Mouse (Mus musculus) CD4-positive, CD25-positive, alpha-beta regulatory T cell, adult 9 weeks (primary cell): ENCODE data around the gene Rgs8. TPM values are rescaled to one million over a fixed set of nuclear protein-coding genes. Genes with fewer than 3 reads are reported as not detected.

Experiments
- polyA plus RNA-seq: library from polyadenylated mRNA; unstranded; fragments of 100-300 nt; shearing (Covaris generic); gene quantifications from one replicate; pipeline ENCODE4 v1.2.1, GENCODE M21; 2017

The Rgs8 gene
- polyA plus RNA-seq, result 0.14 TPM

DNA sequence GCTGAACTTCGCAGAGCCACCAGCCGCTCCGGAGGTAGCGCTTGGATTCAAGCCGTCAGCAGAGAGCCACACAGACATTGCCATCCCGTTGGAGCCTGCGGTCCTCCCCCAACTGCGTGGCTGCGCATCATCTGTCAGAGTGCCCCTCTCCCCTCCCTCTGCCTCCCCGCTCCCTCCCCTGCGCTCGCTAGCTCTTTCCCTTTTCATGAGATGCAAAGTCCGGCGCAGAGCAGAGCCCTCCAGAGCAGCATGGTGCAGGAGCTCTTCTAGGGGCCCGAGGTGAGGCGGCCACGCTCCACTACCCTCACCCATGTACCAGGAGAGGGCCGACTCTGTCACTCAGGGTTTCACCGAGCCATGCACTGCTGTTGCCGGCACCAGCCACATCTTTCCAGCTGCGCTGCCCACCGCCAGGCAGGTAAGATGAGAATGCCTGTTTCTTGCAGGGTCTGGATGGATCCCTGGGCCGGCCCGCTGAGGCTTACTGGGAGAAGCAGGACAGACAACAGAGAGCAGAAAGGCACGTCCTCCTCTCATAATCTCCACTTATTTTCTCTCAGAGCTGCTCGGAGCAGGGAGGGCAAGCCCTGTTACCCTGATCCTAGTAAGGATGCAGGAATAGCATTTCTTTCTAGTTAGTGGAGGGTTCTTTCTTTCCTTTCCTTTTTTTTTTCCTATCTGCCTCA is at the start of gene Rgs8:
Gene Rgs8, plus strand, starts transcription at position 88 of the 686 bp plus-strand sequence.

DNA sequence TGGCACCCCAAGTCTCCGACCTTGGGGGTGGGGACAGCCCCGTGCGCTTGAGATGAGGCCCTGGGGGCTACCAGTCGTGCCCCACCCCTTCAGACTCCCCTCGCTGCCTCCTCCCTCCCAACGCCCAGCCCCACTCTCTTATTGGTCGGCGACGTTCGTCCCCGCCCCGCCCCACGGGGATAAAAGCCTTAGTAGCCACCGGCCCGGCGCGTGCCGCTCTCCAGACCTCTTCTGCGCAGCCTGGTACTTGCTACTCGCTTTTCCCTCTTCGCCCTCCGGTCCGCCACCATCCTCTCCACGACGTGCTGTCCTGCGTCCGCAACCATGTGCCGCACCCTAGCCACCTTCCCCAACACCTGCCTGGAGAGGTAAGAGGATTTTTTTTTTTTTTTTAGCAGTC is 87.3 kb downstream of the Rgs8 start, which contains the start of gene Rgs16:
Gene Rgs16, plus strand, starts transcription at position 205 of the 400 bp plus-strand sequence.

DNA sequence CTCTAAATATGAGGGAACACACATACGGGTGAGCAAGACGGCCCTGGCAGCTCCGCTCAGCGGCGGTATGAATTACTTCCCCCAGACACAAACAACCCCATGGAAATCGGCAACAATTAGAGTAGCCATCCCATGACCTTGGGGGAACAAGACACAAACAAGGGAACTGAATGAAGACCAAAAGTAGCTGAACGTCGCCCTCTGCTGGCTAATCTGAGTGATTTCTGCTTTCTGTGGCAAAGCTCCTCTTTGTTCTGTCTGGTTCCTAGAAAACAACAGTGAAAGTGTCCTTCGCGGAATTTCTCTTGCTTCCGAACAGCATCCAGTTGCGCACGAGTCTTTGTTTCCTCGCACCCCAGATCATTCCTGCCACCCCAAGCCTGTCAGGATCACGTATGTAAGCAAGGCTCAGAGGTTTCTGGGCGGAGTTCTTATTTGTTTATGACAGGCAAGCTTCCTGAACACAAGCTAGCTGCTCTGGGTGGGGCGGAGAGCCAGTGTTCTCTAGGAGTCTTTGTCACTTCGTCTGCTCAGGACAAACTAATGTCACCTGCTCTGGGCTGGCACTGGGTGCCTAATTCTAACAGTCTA is 96.5 kb downstream of the Rgs8 start, which contains the start of gene Rnasel:
Gene Rnasel, plus strand, starts transcription at position 216 of the 591 bp plus-strand sequence.

Other genes starting within 250 kb of the Rgs8 start
- gene Shcbp1l, start 227.9 kb upstream of the Rgs8 start, polyA plus RNA-seq, result not detected
- gene Dhx9, start 165.4 kb upstream of the Rgs8 start, polyA plus RNA-seq, result 55.2 TPM
- gene Npl, start 103.0 kb upstream of the Rgs8 start, polyA plus RNA-seq, result not detected
- 44.4 TPM for gene Rgs16, start 87.3 kb downstream of the Rgs8 start, polyA plus RNA-seq
- 36.3 TPM for gene Rnasel, start 96.4 kb downstream of the Rgs8 start, polyA plus RNA-seq
- gene Rgsl1, start 191.1 kb downstream of the Rgs8 start, polyA plus RNA-seq, result not detected
- gene Teddm1b, start 221.3 kb downstream of the Rgs8 start, polyA plus RNA-seq, result 0.20 TPM
- gene Teddm1a, start 238.7 kb downstream of the Rgs8 start, polyA plus RNA-seq, result not detected
- 29.7 TPM for gene Glul, start 246.9 kb downstream of the Rgs8 start, polyA plus RNA-seq
- 0.30 TPM for gene Teddm2, start 247.2 kb downstream of the Rgs8 start, polyA plus RNA-seq